Mouse (Mus musculus) small intestine, adult 2 months (tissue): ENCODE results near the gene Pcdh15. TPM values are rescaled to one million over a fixed set of nuclear protein-coding genes. Genes with fewer than 3 reads are reported as not detected.

ENCODE experiments used
- H3K27ac ChIP-seq: fragments of 200-500 bp; 2 replicates; pipeline ENCODE4 v1.5.1; 2012; ENCODE audit warnings: low read depth, low read length, control low read depth, inconsistent platforms; ENCODE audit not compliant: insufficient read depth
- H3K27me3 ChIP-seq: fragments of 200-500 bp; 2 replicates; pipeline ENCODE4 v1.6.1; 2012; ENCODE audit warnings: mild to moderate bottlenecking, moderate library complexity, low read length, inconsistent platforms; ENCODE audit not compliant: control insufficient read depth, insufficient read depth
- H3K36me3 ChIP-seq: fragments of 200-500 bp; 2 replicates; pipeline ENCODE4 v1.6.1; 2012; ENCODE audit warnings: mild to moderate bottlenecking, low read length, control low read depth, inconsistent platforms; ENCODE audit not compliant: control insufficient read depth, insufficient read depth
- H3K4me1 ChIP-seq: fragments of 200-500 bp; 2 replicates; pipeline ENCODE4 v1.6.1; 2012; ENCODE audit warnings: low read length, inconsistent platforms, mixed read lengths; ENCODE audit not compliant: control insufficient read depth, insufficient read depth, insufficient read length
- H3K4me3 ChIP-seq: fragments of 200-500 bp; 2 replicates; pipeline ENCODE4 v1.5.1; 2012; ENCODE audit warnings: low read depth, mild to moderate bottlenecking, control low read depth, inconsistent platforms, low read length, moderate library complexity
- CTCF ChIP-seq: fragments of 200-500 bp; IDR thresholded peaks from 2 replicates; pipeline ENCODE4 v1.5.1; 2012; ENCODE audit warnings: low read depth, mild to moderate bottlenecking, control low read depth, inconsistent platforms, low read length, moderate library complexity, mixed read lengths; ENCODE audit not compliant: insufficient replicate concordance, insufficient read length; ENCODE audit errors: extremely low read depth
- POLR2A ChIP-seq: fragments of 200-500 bp; IDR thresholded peaks from 2 replicates; pipeline ENCODE4 v1.6.1; 2012; ENCODE audit warnings: low read depth, mild to moderate bottlenecking, control low read depth, inconsistent platforms, low read length, moderate library complexity
- WGBS: fragments of 180-500 bp; shearing (Covaris S2); methylation state at CpG from one replicate; pipeline ENCODE4 v1.1.7; 2018; 5-methylcytosine and 5-hydroxymethylcytosine counted together
- polyA plus RNA-seq: library from polyadenylated mRNA; depleted of rRNA; stranded (reverse); fragments of >200 nt; gene quantifications from 2 replicates; pipeline ENCODE4 v1.2.3, GENCODE M21; 2012

Gene Pcdh15
- polyA plus RNA-seq, 1 experiment = 0.16 TPM

DNA sequence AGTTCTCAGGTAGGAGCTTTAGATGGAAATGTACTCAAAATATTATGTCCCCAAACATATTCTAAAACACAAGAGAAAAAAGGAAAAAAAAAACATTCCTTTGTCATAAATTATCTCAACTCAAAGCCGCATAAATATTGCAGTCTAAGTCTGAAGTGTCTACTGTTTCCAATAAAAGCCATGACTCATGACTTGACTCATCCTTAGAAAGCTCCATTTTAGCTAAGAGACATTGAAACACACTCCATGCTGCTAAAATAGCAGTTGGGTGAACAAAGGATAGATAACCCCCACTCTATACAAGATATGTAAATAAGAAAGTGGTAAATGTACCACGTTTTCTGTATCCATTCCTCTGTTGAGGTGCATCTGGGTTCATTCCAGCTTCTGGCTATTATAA, 416.6 kb downstream of the Pcdh15 start:
- 61% methylated on average over 2 of the region's 2 CpGs for WGBS
- Histone ChIP-seq H3K4me1 (no peaks in the 10 kb centered on the region), H3K27me3 (no peaks in the 10 kb centered on the region)

GRCm38 (mm10) chr10:73519438-73519837, 420.3 kb downstream of the Pcdh15 start:
- no peaks in the 10 kb centered on the region for H3K27me3 ChIP-seq
- H3K36me3 ChIP-seq = no peaks in the 10 kb centered on the region
- WGBS = 81% methylated on average over 3 of the region's 3 CpGs
- H3K4me3 ChIP-seq = no peak overlapping the region
- no peaks in the 10 kb centered on the region for H3K4me1 ChIP-seq
- TF ChIP-seq CTCF (no peak), POLR2A (no peak)
- H3K27ac ChIP-seq = no peak overlapping the region

More for the DNA sequence above, 416.6 kb downstream of the Pcdh15 start:
- no peaks in the 10 kb centered on the region for H3K36me3 ChIP-seq
- no peak overlapping the region for H3K4me3 ChIP-seq
- H3K27ac ChIP-seq = no peak overlapping the region
- no peak for TF ChIP-seq POLR2A
- TF ChIP-seq CTCF = no peak

DNA sequence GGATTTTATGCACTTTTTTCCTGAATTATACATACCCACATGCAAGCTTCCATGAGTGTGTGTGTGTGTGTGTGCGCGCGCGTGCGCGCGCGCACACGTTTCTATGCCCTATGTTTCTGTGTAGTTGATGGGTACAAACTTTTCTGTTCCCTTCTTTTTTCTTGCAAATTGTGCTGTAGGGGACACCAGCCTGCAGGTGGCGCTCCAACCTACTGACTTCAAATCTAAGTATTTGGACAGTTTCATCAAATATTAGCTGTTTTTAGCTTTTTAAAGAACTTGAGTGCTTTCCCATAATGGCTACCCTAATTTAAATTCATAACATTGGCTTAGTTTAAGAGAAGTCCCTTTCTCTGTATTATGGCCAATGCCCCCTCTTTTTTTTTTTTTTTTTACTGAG, 453.7 kb downstream of the Pcdh15 start:
- WGBS = 92% methylated on average over 10 of the region's 10 CpGs
- Histone ChIP-seq H3K27me3 (no peaks in the 10 kb centered on the region), H3K27ac (no peak overlapping the region), H3K4me3 (no peak overlapping the region), H3K36me3 (no peaks in the 10 kb centered on the region), H3K4me1 (no peaks in the 10 kb centered on the region)
- TF ChIP-seq POLR2A = no peak
- no peak for TF ChIP-seq CTCF

- Histone ChIP-seq H3K4me1 (no peaks in the 10 kb centered on the region), H3K27ac (no peak overlapping the region), H3K27me3 (no peaks in the 10 kb centered on the region), H3K36me3 (no peaks in the 10 kb centered on the region), H3K4me3 (no peak overlapping the region)
- TF ChIP-seq CTCF (no peak), POLR2A (no peak)
- 63% methylated on average over 7 of the region's 7 CpGs for WGBS
These were observed 465.1 kb downstream of the Pcdh15 start for GRCm38 (mm10) chr10:73564216-73564615.

DNA sequence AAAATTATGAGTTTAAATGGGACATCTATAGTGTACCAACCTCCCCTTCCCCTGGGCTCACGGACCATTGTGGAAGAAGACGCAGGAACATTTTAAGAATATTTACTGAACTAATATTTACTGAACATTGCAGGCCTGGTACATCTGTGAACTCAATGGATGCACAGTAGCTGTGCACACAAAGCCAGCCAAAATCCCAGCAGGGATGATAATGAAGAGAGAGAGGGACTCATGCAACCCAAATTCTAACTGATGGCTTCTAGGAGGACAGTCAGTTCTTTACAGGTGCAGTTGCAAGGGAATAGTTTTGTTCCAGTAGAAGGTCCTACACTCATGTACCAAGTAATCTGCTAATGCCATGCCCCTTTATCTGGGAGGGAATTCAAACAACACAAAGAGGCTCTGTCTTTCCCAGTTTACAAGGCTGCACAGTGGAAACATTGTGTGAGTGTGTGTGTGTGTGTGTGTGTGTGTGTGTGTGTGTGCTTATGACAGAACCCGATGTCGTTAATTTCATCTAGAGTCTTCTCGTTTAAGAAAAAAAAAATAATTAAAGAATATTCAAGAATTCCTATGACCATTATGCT, 475.7 kb downstream of the Pcdh15 start:
- H3K27me3 ChIP-seq = no peaks in the 10 kb centered on the region

GRCm38 (mm10) chr10:73667501-73667900, 568.4 kb downstream of the Pcdh15 start:
- TF ChIP-seq CTCF = no peak
- TF ChIP-seq POLR2A = no peak
- no peaks in the 10 kb centered on the region for H3K36me3 ChIP-seq
- no peaks in the 10 kb centered on the region for H3K27me3 ChIP-seq
- H3K4me1 ChIP-seq = no peaks in the 10 kb centered on the region
- no peak overlapping the region for H3K27ac ChIP-seq
- WGBS = 89% methylated on average over 1 of the region's 1 CpGs
- H3K4me3 ChIP-seq = no peak overlapping the region

More for the DNA sequence above, 475.7 kb downstream of the Pcdh15 start:
- 74% methylated on average over 5 of the region's 5 CpGs for WGBS
- H3K4me1 ChIP-seq = no peaks in the 10 kb centered on the region
- TF ChIP-seq CTCF = no peak
- no peak for TF ChIP-seq POLR2A
- no peak overlapping the region for H3K27ac ChIP-seq
- H3K4me3 ChIP-seq = no peak overlapping the region
- H3K36me3 ChIP-seq = no peaks in the 10 kb centered on the region

GRCm38 (mm10) chr10:73700519-73701286, 601.6 kb downstream of the Pcdh15 start:
- no peak overlapping the region for H3K4me3 ChIP-seq
- H3K27ac ChIP-seq = no peak overlapping the region
- no peaks in the 10 kb centered on the region for H3K36me3 ChIP-seq
- 40% methylated on average over 5 of the region's 5 CpGs for whole genome bisulfite sequencing
- H3K27me3 ChIP-seq = no peaks in the 10 kb centered on the region
- TF ChIP-seq CTCF (no peak), POLR2A (no peak)
- H3K4me1 ChIP-seq = no peaks in the 10 kb centered on the region
